Mouse (Mus musculus) WW6 (cell line): ENCODE measurements around the gene Klhdc7a.

Source experiments
- DNase-seq: peaks from one replicate; pipeline ENCODE4 v3.0.0-alpha.2; 2013; ENCODE audit warnings: low read depth, low spot score

The Klhdc7a gene

DNA sequence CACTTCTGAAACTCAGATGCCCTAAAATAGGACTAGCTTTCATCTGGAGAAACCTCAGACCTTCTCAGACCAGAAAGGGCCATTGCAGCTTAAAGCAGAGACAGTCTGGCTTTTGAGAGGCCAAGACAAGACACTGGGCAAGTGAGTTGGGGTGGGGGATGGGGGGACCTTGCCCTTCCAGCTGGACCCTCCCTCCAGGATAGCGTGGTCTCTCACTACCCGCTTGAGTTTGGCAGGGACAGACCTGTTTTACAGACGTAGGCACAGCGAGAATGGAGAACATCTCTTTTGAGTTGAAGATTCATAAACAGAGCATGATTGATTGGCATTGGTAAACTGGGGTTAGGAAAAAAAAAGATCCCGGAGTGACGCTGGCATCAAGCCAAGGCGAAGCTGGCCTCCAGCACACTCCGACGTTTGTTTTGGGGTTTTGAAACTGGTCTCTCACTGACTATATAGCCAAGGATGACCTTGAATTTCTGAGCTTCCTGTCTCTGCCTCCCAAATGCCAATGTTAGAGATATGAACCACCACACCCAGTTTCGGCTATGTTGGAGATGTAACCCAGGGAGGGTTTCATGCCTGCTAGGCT lies 7.0 kb downstream of the Klhdc7a start:
- no peak for DNase-seq

DNA sequence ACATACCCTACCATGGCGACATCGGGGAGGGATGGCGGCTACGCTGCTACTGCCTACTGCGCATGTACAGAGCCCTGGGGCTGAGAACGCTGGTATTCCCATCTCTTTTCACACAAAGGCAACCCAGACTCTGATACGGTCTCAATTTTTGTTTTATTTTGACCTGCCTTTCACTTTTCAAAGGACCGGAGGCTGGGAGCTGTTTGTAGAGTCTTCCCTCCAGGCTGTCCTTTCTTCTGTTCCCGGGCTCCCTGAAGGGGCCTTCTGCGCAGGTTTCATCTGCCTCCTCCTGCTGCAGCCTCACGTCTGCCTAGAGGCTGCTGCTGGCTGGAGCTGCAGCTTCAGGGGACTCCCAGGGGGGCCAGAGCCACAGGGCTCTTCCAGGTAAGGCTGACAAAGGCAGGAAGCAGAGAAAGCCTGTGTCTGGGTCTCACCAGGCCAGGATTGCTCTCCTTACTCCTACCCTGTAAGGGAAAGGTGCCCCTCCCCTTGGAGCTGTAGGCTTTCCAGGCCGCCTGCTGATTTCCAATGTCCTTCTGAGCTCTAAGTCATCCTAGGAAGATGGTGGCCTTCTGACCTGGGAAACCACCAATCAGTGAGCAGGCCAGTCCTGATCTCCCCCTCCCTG lies 7.6 kb downstream of the Klhdc7a start:
- no peak for DNase-seq

DNA sequence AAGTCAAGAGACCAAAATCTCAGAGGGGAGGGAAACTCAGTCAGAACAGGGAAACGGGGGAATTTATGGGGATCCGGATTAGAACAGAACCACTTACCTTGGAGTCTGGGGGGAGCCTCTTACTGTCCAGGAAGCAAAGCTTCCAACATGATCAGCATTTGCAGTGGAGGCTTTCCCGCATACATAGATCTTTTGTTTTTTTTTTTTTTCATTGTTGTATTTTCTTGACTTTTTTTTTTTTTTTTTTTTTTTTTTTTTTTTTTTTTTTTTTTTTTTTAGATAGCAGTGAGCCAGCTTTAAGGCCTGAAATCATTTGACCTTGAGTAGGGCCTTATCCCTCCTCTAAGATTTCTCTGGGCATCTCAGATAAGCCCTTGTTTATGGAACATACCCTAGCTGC lies 8.6 kb downstream of the Klhdc7a start:
- DNase-seq = no peak

DNA sequence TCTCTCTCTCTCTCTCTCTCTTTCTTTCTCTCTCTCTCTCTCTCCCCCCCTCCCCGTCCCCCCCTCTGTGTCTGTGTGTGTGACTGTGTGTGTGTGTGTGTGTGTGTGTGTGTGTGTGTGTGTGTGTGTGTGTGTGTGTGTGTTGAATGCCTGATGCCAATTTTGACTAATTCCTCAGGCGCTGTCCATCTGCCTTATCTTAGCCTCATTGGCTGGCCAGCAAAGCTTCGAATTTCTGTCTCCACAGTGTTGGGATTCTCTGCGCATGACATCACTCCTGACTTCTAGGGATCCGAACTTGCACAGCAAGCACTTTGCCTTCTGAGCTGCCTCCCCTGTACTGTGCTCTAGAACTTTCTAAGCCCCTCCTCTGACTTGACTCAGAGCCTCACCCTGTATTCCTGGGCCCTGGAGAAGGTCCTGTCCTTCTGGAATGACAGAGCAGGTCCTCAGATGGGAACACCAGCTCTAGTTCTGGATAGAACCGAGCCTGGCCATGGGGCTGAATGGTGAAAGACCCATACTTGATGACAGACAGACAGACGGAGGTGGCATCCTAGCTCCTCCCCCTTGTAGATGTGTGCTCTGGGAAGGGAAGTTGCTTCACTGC lies 16.8 kb downstream of the Klhdc7a start:
- no peak for DNase-seq

DNA sequence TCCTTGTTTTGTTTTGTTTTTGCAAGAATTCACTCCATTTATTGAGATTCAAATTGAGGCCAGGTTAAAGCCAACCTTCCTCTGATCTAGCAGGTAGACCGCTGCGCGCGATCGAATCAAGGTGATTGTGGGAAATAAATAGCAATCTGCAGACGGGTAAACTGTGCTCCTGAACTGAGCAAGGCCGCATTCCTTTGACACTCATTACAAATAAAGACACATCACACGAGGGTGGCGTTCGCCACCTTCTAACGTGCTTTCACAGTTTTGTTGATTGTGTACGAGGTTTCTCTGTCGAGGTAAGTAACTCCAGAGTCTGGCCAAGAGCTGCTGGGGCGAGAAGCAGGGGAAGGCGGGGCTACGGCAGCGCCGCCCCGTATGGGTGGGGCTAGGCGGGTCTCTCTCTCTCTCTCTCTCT lies 17.4 kb downstream of the Klhdc7a start:
- no peak for DNase-seq

DNA sequence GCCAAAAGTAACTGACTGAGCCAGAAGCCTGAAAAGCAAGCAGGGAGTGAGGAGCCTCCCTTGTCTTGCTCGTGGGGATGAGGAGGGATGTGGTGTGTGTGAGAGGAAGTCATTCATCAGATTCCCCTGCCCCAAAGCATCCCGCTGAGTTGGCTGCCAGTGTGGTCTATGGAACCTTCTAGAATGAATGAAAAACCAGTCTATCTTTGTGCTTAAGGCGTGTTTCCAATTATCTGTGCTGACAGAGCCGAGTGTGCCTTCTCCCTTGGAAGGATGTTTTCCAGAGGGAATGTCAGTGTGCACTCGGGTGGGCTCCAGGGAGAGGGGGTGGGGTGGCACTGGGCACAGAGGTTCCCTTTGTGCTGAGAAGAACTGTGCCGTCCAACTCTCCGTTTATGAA lies 19.2 kb downstream of the Klhdc7a start:
- no peak for DNase-seq

DNA sequence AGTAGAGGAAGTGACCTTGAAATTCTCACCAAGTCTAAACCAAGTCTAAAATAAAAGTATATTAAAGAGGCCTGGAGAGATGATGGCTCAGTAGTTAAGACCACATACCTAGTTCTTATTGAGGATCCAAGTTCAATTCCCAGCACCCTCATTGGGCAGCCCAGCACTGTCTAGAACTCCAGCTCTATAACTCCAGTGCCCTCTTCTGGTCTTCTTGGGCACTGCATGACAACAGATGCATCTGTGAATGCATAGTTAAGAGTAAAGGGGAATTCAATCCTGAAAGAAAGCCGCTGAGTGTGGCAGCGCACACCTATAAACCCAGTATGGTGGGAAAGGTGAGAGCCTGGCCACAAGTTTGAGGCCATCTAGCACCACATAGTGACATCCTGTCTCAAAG lies 20.5 kb downstream of the Klhdc7a start:
- DNase-seq = no peak

DNA sequence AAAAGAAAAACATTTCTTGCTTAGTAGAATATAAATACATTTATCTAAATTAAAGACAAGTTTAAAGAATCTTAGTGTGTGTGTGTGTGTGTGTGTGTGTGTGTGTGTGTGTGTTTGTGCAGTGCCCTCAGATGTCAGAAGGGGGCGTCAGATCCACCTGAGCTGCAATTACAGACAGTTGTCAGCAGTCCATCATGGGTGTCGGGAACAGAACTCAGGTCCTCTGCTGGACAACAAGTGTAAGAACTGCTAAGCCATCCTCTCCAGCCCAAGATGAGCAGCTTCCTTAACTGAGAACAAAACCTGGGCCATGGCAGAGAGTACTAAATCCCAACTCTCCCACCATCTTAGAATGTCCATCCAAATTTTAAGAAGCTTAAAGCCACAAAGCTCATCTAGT lies 26.0 kb downstream of the Klhdc7a start:
- DNase-seq = no peak

DNA sequence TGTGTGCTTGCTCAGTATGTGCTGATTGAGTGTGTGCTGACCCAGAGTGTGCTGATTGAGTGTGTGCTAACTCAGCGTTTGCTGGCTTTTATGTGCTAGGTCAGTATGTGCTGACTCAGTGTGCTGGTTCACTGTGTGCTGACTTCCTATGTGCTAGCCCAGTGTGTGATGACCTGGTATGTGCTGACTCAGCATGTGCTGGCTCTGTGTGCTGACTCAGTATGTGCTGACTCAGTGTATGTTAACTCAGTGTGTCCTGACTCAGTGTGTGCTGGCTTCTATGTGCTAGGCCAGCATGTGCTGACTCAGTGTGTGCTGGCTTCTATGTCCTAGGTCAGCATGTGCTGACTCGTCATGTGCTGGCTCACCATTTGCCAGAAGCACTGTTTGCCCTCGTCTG lies 32.3 kb downstream of the Klhdc7a start:
- no peak for DNase-seq

DNA sequence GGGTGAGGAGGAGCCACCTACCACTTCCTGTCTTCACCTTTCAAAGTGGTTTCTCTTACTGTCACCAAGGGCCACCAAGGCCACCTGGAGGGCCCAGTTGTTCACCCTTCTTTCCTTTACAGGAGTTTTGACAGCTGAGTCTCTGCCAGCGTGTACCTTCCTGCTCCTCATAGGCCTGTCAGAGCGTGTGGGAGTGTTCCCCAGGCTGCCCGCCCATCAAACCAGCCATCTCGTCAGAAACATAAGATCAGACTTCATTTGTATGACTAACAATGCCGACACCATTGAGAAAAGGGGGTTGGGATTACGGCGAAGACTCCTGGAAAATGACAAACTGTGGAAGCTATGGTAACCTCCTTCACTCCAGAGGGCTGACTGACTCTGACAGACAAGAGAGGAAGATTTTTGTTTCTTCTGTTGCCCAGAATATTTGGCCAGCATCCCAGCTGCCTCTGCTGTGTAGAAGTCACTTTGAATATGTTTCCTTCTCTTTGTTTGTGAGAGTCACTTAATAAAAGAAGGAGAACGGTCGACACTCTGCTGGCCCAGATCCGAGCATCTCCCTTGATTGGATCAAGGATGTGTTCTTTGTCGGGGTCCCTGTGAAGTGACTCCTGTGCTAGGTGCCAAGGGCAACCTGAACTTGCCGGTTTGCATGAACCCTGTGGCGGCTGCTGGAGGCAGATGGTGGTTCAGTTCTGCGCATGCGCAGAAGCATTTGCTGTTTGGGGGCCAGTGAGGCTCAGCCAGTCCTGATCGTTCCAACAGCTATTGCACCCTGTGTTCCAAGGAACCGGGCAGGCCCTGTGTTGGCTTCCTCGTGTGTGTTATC lies 34.6 kb downstream of the Klhdc7a start:
- no peak for DNase-seq

DNA sequence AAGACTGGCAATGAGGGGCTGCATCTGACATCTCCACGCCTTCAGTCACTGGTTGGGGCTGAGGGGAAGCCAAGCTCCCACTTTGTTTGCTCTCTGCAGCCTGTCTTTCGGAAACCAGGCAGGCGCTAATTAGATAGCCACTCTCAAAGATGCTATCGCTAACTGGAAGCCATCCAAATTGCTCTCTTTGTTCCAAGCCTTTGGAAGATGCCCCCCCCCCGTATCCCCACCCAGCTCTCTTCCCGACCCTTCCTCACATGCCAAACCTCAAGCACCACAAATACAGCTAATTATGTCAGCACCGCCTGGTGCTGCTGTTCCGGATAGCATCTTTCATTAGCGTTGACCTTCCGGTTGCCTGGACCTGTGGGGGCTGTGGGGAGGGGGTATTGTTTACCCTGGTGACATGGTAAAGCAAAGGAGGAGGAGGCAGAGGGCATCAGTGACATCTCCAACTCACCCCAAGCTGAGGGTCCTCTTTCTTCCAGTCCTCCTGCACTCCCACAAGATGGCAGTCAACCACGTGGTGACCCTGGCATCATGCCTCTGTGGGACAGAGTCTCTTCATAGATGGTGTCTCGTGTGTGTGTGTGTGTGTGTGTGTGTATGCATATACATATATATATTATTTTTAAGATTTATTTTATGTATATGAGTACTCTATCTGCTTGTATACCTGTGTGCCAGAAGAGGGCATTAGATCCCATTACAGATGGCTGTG lies 35.9 kb downstream of the Klhdc7a start:
- DNase-seq = no peak

DNA sequence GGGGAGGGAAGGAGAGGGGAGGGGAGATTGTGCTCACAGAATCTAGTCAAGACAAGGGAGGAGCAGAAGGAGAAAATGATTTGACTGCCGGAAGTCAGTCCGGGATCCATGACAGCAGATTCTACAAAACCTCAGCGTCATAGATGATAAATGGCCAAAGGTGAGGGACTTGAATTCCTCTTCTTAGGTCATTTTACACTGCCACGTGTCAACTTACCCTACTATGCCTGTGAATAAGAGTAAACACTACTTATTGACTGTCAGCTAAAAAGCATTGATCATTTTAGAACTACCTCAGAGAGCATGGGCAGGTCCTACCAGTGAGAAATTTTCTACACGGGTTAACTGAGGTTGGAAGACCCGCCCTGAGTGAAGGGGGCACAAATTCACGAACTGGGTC lies 36.9 kb downstream of the Klhdc7a start:
- DNase-seq = no peak

DNA sequence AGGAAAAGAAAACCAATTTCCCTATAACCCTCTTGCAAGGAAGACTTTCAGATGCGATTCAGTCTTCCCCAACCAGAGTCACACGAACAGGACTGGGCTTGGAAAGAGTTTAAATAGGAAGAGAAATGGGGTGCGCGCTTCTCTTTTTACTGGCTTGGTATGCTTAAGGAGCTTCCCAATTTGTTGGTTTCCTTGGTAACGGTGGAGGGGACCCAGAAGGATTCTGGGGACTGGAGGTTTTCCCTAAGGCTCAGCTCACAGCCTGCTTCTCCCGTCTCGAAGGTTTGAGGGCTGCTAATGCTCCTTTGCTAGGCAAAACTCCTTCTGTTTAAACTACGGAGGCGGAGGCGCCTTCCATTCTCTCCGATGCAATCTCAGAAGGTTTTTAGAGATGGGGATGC lies 41.7 kb downstream of the Klhdc7a start:
- DNase-seq = no peak

DNA sequence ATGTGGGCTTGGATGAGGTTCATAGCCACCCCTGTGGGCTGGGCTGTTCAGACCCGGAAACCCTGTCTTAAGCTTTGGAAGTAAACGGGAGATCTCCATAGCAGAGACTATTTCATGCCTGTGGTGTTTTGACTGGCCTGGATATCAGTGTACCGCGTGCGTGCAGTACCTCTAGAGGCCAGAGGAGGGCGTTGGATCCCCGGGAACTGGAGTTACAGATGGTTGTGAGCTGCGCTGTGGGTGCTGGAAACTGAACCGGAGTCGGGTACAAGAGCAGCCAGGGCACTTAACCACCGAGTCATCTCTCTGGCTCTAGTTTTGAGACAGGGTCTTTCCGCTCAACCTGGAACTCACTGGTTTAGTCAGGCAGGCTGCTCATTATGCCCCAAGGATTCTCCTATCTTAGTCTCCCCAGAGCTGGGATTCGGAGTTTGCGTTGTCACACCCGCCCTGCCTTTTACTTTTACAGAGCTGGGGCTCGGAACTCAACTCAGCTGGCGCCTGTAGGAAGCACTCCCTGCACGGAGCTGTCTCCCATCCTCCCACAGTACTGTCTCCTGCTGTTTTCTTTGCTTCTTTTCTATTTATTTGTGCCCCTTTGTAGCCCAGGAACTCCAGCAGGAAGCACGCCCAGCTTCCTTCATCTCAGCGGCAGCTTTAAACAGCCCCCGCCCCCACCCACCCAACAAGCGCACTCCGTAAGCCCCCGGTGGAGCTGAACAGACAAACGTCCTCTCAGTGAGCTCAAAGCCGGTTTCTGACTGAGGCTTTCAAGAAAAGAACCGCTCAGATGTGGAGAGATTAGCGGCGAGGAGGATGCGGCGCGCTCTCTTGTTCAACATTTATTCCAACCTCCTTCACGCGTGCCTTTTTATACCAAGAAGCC lies 42.3 kb downstream of the Klhdc7a start:
- no peak for DNase-seq

DNA sequence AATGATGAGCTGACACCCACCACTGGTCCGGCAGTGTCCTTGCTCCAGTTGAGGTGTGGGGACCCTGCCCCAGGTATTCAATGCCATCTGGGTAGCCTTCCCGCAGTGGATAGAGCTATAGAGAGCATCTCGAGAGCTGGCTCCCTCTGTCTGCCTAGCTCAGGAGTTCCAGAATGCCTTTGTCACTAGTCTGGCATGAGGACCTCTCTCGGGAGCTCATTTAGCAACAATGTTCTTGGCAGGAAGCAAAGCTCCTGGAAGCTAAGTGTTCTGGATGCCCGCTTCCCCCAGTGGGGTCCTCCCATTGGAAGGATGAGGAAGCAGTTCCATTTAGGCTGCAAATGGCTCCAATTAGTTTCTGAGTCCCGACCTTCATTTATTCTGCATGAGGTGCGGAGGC lies 51.1 kb downstream of the Klhdc7a start:
- DNase-seq = no peak
